Mouse (Mus musculus): ENCODE measurements around the gene Oip5. TPM values are rescaled to one million over a fixed set of nuclear protein-coding genes. Genes with fewer than 3 reads are reported as not detected.
"Not testable (repeated sequence)": the region's sequence is repeated elsewhere in the genome, so short reads cannot be mapped to it uniquely, and the experiment has no call there.

The Oip5 gene
- polyA plus RNA-seq, 1 experiment from 2014 or later, result 6.7 TPM

DNA sequence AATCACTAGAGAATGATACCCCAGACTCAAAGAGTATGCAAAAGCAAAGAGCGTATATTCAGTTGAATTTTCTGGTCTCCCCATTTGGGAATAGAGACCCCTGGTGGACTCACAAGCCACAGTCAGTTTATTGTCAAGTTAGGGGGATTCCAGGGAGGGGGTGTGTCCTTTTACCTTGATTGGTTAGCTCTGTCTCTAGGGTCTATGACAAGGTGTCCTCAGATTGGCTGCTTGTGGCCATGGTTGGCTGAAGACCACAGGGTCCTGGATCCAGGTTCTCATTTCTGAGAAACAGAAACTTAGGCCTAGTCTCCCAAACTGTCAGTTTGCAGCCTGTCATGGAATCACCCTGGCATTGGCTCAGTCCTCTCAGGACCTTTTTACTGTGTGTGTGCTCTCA is 18.5 kb upstream of the Oip5 start:
- Histone ChIP-seq H3K4me2 (replicated peaks; ENCODE audit: low read depth) (no peak overlapping the region), H3K4me3 (ENCODE audit: low read depth, low read length) (no peak overlapping the region), H3K27me3 (replicated peaks; ENCODE audit: control insufficient read depth, insufficient read depth, low read length) (no peaks in the 10 kb centered on the region), H3K9me3 (ENCODE audit: control insufficient read depth) (no peaks in the 10 kb centered on the region), H3K27ac (ENCODE audit: low read depth, low read length) (no peak overlapping the region), H3K9ac (ENCODE audit: low read depth, low read length) (no peak overlapping the region), H3K36me3 (ENCODE audit: control insufficient read depth, insufficient read depth) (peaks cover 59% of the 10 kb centered on the region), H3K4me1 (replicated peaks; ENCODE audit: control insufficient read depth, insufficient read depth, low read length) (no peaks in the 10 kb centered on the region)
- TF ChIP-seq CTCF (IDR thresholded peaks at IDR 0.05; ENCODE audit: low read depth), result peak; percentile 26; the same call in 1 of the 2 replicates
- 83% methylated on average over 1 of the region's 1 CpGs for WGBS
- no peak for ATAC-seq

DNA sequence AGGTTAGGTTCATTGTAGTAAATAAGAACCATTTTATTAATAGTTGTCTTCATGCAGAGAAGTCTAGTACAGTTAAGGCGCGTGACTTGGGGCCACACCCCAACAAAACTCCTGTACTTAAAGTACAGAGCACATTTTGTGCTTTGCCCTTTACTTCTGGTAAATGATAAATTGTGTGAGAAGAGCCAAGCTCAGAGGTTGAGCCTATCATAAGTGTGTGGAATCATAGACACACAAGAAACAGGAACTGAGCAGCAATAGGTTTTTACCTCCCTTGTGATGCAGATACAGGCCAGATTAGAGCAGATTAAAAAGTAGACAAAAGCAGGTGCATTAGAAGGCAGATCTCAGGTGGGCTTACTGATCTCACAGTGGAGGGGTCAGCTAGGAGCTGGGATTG is 3.0 kb upstream of the Oip5 start:
- H3K9ac ChIP-seq (ENCODE audit: low read depth, low read length), result no peak overlapping the region
- 56% methylated on average over 2 of the region's 2 CpGs for WGBS

DNA sequence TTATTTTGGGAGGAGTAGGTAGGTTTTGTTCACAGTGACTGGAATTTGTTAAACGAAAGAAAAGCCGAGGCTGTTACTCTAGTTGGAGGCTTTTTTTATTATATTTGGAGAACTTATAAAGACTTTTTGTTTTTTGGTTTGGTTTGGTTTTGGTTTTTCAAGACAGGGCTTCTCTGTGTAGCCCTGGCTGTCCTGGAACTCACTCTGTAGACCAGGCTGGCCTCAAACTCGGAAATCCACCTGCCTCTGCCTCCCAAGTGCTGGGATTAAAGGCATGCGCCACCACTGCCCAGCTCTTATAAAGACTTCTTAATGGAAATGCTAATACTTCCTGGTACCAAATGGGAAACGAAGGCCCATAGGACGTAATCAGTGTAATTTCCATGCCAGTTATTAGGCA is 733 bp upstream of the Oip5 start:
- ATAC-seq; H3K4me1 ChIP-seq (replicated peaks; ENCODE audit: control insufficient read depth, insufficient read depth, low read length); H3K36me3 ChIP-seq (ENCODE audit: control insufficient read depth, insufficient read depth); H3K27ac ChIP-seq (ENCODE audit: low read depth, low read length); H3K27me3 ChIP-seq (replicated peaks; ENCODE audit: control insufficient read depth, insufficient read depth, low read length); H3K9me3 ChIP-seq (ENCODE audit: control insufficient read depth): not testable (repeated sequence)
- Histone ChIP-seq H3K9ac (ENCODE audit: low read depth, low read length) (peak overlapping the region; percentile 58), H3K4me2 (replicated peaks; ENCODE audit: low read depth) (peak overlapping the region; percentile 79), H3K4me3 (ENCODE audit: low read depth, low read length) (peak overlapping the region; percentile 93)
- WGBS, result 4% methylated on average over 6 of the region's 6 CpGs

More for the DNA sequence above, 3.0 kb upstream of the Oip5 start:
- Histone ChIP-seq H3K4me3 (ENCODE audit: low read depth, low read length) (no peak overlapping the region), H3K4me2 (replicated peaks; ENCODE audit: low read depth) (peak overlapping the region; percentile 17), H3K27ac (ENCODE audit: low read depth, low read length) (0 out of 2 replicates have a peak overlapping the region, but pooled peaks have one; percentile 15), H3K36me3 (ENCODE audit: control insufficient read depth, insufficient read depth) (peaks cover 20% of the 10 kb centered on the region; the same call in 1 of the 2 replicates), H3K27me3 (replicated peaks; ENCODE audit: control insufficient read depth, insufficient read depth, low read length) (no peaks in the 10 kb centered on the region), H3K9me3 (ENCODE audit: control insufficient read depth) (no peaks in the 10 kb centered on the region), H3K4me1 (replicated peaks; ENCODE audit: control insufficient read depth, insufficient read depth, low read length) (peaks cover 7% of the 10 kb centered on the region; the same call in 1 of the 2 replicates)
- no peak for TF ChIP-seq CTCF (IDR thresholded peaks at IDR 0.05; ENCODE audit: low read depth)
- ATAC-seq, result no peak

DNA sequence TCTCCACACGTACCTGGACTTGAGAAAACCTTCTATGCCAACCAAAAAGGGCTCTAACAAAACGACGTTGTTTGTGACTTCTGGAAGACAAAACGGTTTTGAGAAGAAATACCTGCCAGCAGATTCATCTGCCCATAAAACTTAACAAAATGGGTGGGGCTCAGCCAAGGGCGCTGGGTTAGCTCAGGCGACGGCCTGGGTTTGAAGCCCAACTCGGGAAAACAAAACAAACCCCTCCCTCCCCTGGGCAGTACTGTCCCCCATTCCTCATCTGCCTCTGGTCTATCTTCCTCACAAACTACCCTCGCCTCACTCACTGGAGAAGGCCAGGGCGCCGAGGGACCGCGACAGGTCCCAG is 449 bp downstream of the Oip5 start:
- ATAC-seq, result no peak; the same call in 1 of the 2 replicates

DNA sequence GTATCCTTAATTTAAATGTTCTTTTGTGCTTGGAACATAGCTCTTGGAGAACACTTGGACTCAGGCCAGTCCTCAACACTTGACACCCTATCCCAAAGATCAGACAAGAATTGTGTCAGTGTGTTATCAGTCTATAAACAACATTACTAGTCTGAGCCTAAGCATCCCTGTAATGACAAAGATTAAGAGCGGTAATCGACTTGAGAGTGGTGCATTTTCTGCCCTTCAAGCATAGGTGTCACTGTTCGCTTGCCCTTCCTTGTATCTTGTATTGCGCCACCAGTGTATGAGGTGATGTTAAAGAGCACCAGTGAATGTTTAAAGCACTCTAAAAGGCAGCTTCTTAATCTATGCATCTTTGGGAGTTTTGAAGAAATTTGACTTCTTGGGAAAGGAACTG is 11.2 kb downstream of the Oip5 start:
- 0 out of 2 replicates have a peak, but pooled peaks have one; percentile 34 for ATAC-seq
- Histone ChIP-seq H3K4me3 (ENCODE audit: low read depth, low read length) (no peak overlapping the region), H3K27ac (ENCODE audit: low read depth, low read length) (no peak overlapping the region), H3K27me3 (replicated peaks; ENCODE audit: control insufficient read depth, insufficient read depth, low read length) (no peaks in the 10 kb centered on the region), H3K9me3 (ENCODE audit: control insufficient read depth) (no peaks in the 10 kb centered on the region), H3K36me3 (ENCODE audit: control insufficient read depth, insufficient read depth) (peaks cover 35% of the 10 kb centered on the region), H3K4me2 (replicated peaks; ENCODE audit: low read depth) (no peak overlapping the region), H3K9ac (ENCODE audit: low read depth, low read length) (no peak overlapping the region), H3K4me1 (replicated peaks; ENCODE audit: control insufficient read depth, insufficient read depth, low read length) (0 out of 2 replicates have a peak, but pooled peaks cover 3% of the 10 kb centered on the region)
- TF ChIP-seq CTCF (IDR thresholded peaks at IDR 0.05; ENCODE audit: low read depth), result peak; percentile 65
- WGBS, result 78% methylated on average over 4 of the region's 4 CpGs

More for the DNA sequence above, 449 bp downstream of the Oip5 start:
- TF ChIP-seq CTCF (IDR thresholded peaks at IDR 0.05; ENCODE audit: low read depth), result no peak
- Histone ChIP-seq H3K4me3 (ENCODE audit: low read depth, low read length) (peak overlapping the region; percentile 93), H3K9ac (ENCODE audit: low read depth, low read length) (peak overlapping the region; percentile 58), H3K4me1 (replicated peaks; ENCODE audit: control insufficient read depth, insufficient read depth, low read length) (peaks cover 7% of the 10 kb centered on the region; the same call in 1 of the 2 replicates), H3K27me3 (replicated peaks; ENCODE audit: control insufficient read depth, insufficient read depth, low read length) (no peaks in the 10 kb centered on the region), H3K27ac (ENCODE audit: low read depth, low read length) (peak overlapping the region; percentile 82), H3K4me2 (replicated peaks; ENCODE audit: low read depth) (peak overlapping the region; percentile 91), H3K9me3 (ENCODE audit: control insufficient read depth) (no peaks in the 10 kb centered on the region), H3K36me3 (ENCODE audit: control insufficient read depth, insufficient read depth) (no peaks in the 10 kb centered on the region)
- WGBS, result under 1% methylated on average over 13 of the region's 13 CpGs

DNA sequence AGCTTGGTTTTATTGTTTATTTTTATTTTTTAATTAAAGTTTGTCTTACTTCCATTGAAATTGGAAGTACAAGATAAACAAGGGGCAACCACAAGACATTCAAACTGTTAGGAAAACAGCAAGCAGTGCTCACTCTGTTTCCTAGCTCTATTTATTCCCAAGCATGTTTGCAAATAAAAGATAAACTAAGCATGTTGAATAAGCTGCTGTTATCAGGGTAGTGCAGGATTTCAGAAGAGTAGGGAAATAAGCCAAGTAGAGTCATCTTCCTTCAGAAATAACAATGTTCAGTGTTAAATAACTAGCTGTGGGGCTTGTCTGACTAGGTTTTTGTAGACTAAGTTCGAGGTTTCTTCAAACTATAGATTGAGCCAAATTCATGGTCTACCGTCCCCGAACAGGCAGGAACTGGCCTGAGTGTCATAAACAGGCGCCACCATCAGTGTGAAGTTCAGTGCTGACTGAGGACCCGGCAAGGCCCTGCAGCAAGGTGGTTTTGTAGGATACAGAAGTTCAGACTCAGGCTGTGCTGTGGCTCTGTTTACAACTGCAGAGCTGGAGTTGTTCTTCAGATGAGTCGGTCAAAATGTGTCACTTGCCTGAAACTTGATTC is 12.8 kb downstream of the Oip5 start:
- Histone ChIP-seq H3K4me2 (replicated peaks; ENCODE audit: low read depth) (no peak overlapping the region), H3K4me1 (replicated peaks; ENCODE audit: control insufficient read depth, insufficient read depth, low read length) (0 out of 2 replicates have a peak, but pooled peaks cover 10% of the 10 kb centered on the region), H3K9ac (ENCODE audit: low read depth, low read length) (no peak overlapping the region), H3K27ac (ENCODE audit: low read depth, low read length) (no peak overlapping the region), H3K27me3 (replicated peaks; ENCODE audit: control insufficient read depth, insufficient read depth, low read length) (no peaks in the 10 kb centered on the region), H3K4me3 (ENCODE audit: low read depth, low read length) (no peak overlapping the region), H3K9me3 (ENCODE audit: control insufficient read depth) (no peaks in the 10 kb centered on the region), H3K36me3 (ENCODE audit: control insufficient read depth, insufficient read depth) (peaks cover 39% of the 10 kb centered on the region)
- no peak for ATAC-seq
- 76% methylated on average over 6 of the region's 6 CpGs for WGBS
- TF ChIP-seq CTCF (IDR thresholded peaks at IDR 0.05; ENCODE audit: low read depth), result no peak

Data from intestine, postnatal 0 days (tissue).